Mouse (Mus musculus) midbrain, postnatal 0 days (tissue): ENCODE results near the gene Nipal3. TPM values are rescaled to one million over a fixed set of nuclear protein-coding genes. Genes with fewer than 3 reads are reported as not detected.

Experiments used
- ATAC-seq: fragments of 200-750 bp; cut with Nextera tagmentation; 2 replicates; pipeline ENCODE4 v1.8.0; 2017; ENCODE audit warnings: moderate number of reproducible peaks, mild to moderate bottlenecking, moderate TSS enrichment, moderate library complexity; ENCODE audit not compliant: low FRiP score
- DNase-seq: peaks from one replicate; pipeline ENCODE4 v3.0.0-alpha.2; 2015; ENCODE audit warnings: low spot score
- H3K27ac ChIP-seq: fragments of 300-500 bp; sonication (generic); 2 replicates; pipeline ENCODE4 v1.5.1; 2014; ENCODE audit warnings: low read depth, mild to moderate bottlenecking, low read length, mixed read lengths
- H3K27me3 ChIP-seq: fragments of 300-500 bp; sonication (generic); 2 replicates; pipeline ENCODE4 v1.6.1; 2014; ENCODE audit warnings: low read length, control low read depth, mixed read lengths; ENCODE audit not compliant: insufficient read depth
- H3K36me3 ChIP-seq: fragments of 300-500 bp; sonication (generic); 2 replicates; pipeline ENCODE4 v1.6.1; 2014; ENCODE audit warnings: low read length, control low read depth, mixed read lengths; ENCODE audit not compliant: insufficient read depth
- H3K4me1 ChIP-seq: fragments of 300-500 bp; sonication (generic); 2 replicates; pipeline ENCODE4 v1.6.1; 2014; ENCODE audit warnings: mild to moderate bottlenecking, control low read depth, antibody characterized with exemption, low read length, mixed read lengths; ENCODE audit not compliant: insufficient read depth
- H3K4me2 ChIP-seq: fragments of 300-500 bp; sonication (generic); 2 replicates; pipeline ENCODE4 v1.6.1; 2014; ENCODE audit warnings: low read depth, mild to moderate bottlenecking, low read length, mixed read lengths; ENCODE audit not compliant: poor library complexity, severe bottlenecking
- H3K4me3 ChIP-seq: fragments of 300-500 bp; sonication (generic); 2 replicates; pipeline ENCODE4 v1.5.1; 2014; ENCODE audit warnings: low read depth, mild to moderate bottlenecking, low read length, moderate library complexity
- H3K9ac ChIP-seq: fragments of 300-500 bp; sonication (generic); replicated peaks from 2 replicates; pipeline ENCODE4 v1.6.1; 2014; ENCODE audit warnings: mild to moderate bottlenecking, low read length, moderate library complexity, mixed read lengths; ENCODE audit not compliant: poor library complexity, severe bottlenecking
- H3K9me3 ChIP-seq: fragments of 300-500 bp; sonication (generic); 2 replicates; pipeline ENCODE4 v1.6.1; 2016; ENCODE audit warnings: low read length, control low read depth
- CTCF ChIP-seq: IDR thresholded peaks from 2 replicates; pipeline ENCODE4 v1.5.1; 2016; ENCODE audit warnings: antibody characterized with exemption, mild to moderate bottlenecking
- WGBS: fragments of 180-500 bp; shearing (Covaris S2); extraction: QIAGEN DNeasy Blood & Tissue Kit; methylation state at CpG from one replicate; pipeline ENCODE4 v1.1.7; 2014; 5-methylcytosine and 5-hydroxymethylcytosine counted together
- polyA plus RNA-seq: library from polyadenylated mRNA; unstranded; fragments of >200 nt; fragmentation: Nextera tagmentation; extraction: Ambion mirVana; gene quantifications from 2 replicates; pipeline ENCODE4 v1.2.1, GENCODE M21; 2015
- total RNA-seq: library from RNA; depleted of rRNA; stranded (reverse); fragments of >200 nt; gene quantifications from 2 replicates; pipeline ENCODE4 v1.2.3, GENCODE M21; 2014; rRNA removed

Gene Nipal3
- total RNA-seq = 89.3 and 132 TPM in 2 replicates
- 6.5 and 10.9 TPM in 2 replicates for polyA plus RNA-seq

DNA sequence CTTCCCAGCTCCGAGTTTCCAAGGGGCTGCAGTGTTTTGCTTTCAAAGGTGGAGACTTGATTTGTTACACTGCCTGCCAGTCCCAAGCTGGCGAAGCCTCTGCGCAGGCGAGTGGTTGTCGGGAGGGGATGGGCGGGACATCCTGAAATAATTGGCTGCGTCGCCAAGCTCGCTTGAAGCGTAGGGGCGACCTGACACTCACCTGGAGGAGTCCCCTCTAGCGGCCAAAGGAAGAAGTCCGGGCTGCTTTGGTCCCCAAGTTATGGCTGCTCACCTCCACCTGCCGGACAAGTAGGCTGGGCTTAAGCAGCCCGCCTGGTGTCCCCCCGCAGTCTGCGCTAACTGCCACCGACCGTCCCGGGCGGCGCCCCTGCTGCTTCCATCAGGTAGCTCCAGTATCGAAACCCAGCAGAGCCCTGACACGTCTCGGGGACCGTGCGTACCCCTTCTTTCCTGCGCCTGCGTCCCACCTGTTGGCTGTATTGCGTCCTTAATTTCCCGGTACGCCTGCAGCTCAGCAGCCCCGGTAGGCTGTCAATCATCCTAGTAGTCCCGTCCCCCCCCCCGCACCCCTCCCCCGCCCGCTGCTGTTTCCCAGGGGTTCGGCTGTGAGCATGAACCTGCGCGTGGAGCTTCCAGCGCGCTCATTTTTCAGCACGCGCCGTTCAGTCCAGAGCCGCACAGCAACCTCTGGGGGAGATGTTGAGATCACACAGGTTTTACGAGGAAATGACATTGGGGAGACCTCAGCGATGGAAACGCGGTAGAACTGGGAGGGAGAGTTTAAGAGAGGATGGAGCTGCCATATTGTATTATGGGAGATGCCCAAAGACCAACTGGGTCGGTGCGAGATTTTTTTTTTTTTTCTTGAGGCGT, at the start of gene Nipal3, which contains the start of gene Stpg1:
Nipal3 (minus strand) TSS at position 518 of the 876 bp plus-strand sequence.
Stpg1 (plus strand) TSS at position 270 of the 876 bp plus-strand sequence.
- no peaks in the 10 kb centered on the region for H3K27me3 ChIP-seq
- peak within 1 kb of the TSS; percentile 64 for H3K4me3 ChIP-seq
- H3K9ac ChIP-seq = peak within 1 kb of the TSS; percentile 55
- ATAC-seq (peak; percentile 97), DNase-seq (peak; percentile 98)
- no peaks in the 10 kb centered on the region for H3K9me3 ChIP-seq
- H3K4me1 ChIP-seq = 0 out of 2 replicates have a peak, but pooled peaks cover 2% of the 10 kb centered on the region
- WGBS = under 1% methylated on average over 53 of the region's 53 CpGs
- H3K27ac ChIP-seq = peak within 1 kb of the TSS; percentile 77
- peak within 1 kb of the TSS; percentile 87 for H3K4me2 ChIP-seq
- TF ChIP-seq CTCF = peak; percentile 82
- H3K36me3 ChIP-seq = peaks cover 16% of the 10 kb centered on the region

GRCm38 (mm10) chr4:135544284-135544683, 49.4 kb upstream of the Nipal3 start:
- H3K9me3 ChIP-seq = no peaks in the 10 kb centered on the region
- no peak for DNase-seq
- no peak overlapping the region for H3K27ac ChIP-seq
- no peaks in the 10 kb centered on the region for H3K27me3 ChIP-seq
- no peak overlapping the region for H3K9ac ChIP-seq
- no peak for TF ChIP-seq CTCF
- H3K4me1 ChIP-seq = no peaks in the 10 kb centered on the region
- no peaks in the 10 kb centered on the region for H3K36me3 ChIP-seq
- WGBS = 81% methylated on average over 2 of the region's 2 CpGs
- no peak overlapping the region for H3K4me2 ChIP-seq
- no peak for ATAC-seq
- no peak overlapping the region for H3K4me3 ChIP-seq

GRCm38 (mm10) chr4:135540057-135540456, 45.2 kb upstream of the Nipal3 start:
- Histone ChIP-seq H3K27me3 (no peaks in the 10 kb centered on the region), H3K4me1 (no peaks in the 10 kb centered on the region), H3K9me3 (no peaks in the 10 kb centered on the region), H3K9ac (no peak overlapping the region), H3K4me2 (no peak overlapping the region), H3K27ac (no peak overlapping the region), H3K36me3 (no peaks in the 10 kb centered on the region), H3K4me3 (no peak overlapping the region)
- TF ChIP-seq CTCF = no peak
- ATAC-seq = no peak
- WGBS = 27% methylated on average over 9 of the region's 9 CpGs
- peak; percentile 60 for DNase-seq

GRCm38 (mm10) chr4:135539056-135539455, 44.2 kb upstream of the Nipal3 start:
- H3K4me2 ChIP-seq = no peak overlapping the region
- H3K4me3 ChIP-seq = no peak overlapping the region
- no peaks in the 10 kb centered on the region for H3K27me3 ChIP-seq
- ATAC-seq (no peak), DNase-seq (no peak)
- 83% methylated on average over 12 of the region's 12 CpGs for WGBS
- H3K36me3 ChIP-seq = no peaks in the 10 kb centered on the region
- H3K9ac ChIP-seq = no peak overlapping the region
- no peak overlapping the region for H3K27ac ChIP-seq
- no peak for TF ChIP-seq CTCF
- no peaks in the 10 kb centered on the region for H3K9me3 ChIP-seq
- no peaks in the 10 kb centered on the region for H3K4me1 ChIP-seq

DNA sequence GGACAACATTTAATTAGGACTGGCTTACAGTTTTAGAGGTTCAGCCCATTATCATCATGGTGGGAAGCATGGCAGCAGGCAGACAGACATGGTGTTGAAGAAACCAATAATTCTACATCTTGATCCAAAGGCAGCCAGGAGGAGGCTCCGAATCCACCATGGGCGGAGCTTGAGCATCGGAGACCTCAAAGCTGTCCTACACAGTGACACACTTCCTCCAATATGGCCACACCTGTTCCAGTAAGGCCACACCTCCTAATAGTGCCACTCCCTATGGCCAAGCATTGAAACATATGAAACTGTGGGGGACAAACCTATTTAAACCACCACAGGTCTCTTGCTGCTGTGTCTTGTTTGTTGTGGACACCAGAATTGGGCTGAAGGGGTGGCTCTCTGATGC, 40.2 kb upstream of the Nipal3 start:
- 96% methylated on average over 3 of the region's 3 CpGs for WGBS
- ATAC-seq = no peak

GRCm38 (mm10) chr4:135533001-135533400, 38.2 kb upstream of the Nipal3 start:
- no peaks in the 10 kb centered on the region for H3K4me1 ChIP-seq
- no peak overlapping the region for H3K9ac ChIP-seq
- ATAC-seq (no peak), DNase-seq (no peak)
- no peak overlapping the region for H3K4me3 ChIP-seq
- no peaks in the 10 kb centered on the region for H3K27me3 ChIP-seq
- 76% methylated on average over 6 of the region's 6 CpGs for WGBS
- no peak overlapping the region for H3K4me2 ChIP-seq
- H3K27ac ChIP-seq = no peak overlapping the region
- TF ChIP-seq CTCF = no peak
- H3K9me3 ChIP-seq = no peaks in the 10 kb centered on the region
- H3K36me3 ChIP-seq = no peaks in the 10 kb centered on the region

More for the DNA sequence above, 40.2 kb upstream of the Nipal3 start:
- no peaks in the 10 kb centered on the region for H3K36me3 ChIP-seq
- H3K4me1 ChIP-seq = no peaks in the 10 kb centered on the region
- no peak for TF ChIP-seq CTCF
- DNase-seq = no peak
- H3K27me3 ChIP-seq = no peaks in the 10 kb centered on the region
- no peaks in the 10 kb centered on the region for H3K9me3 ChIP-seq
- H3K4me2 ChIP-seq = no peak overlapping the region
- H3K27ac ChIP-seq = no peak overlapping the region
- no peak overlapping the region for H3K9ac ChIP-seq
- no peak overlapping the region for H3K4me3 ChIP-seq
